Mouse (Mus musculus) myocyte (in vitro differentiated cells): ENCODE measurements around the gene Lrrk1.

Experiments used
- CEBPB ChIP-seq: IDR thresholded peaks from 2 replicates; pipeline ENCODE4 v1.6.1; 2011; ENCODE audit warnings: mild to moderate bottlenecking, moderate library complexity; ENCODE audit not compliant: poor library complexity, insufficient read depth, severe bottlenecking
- E2F4 ChIP-seq: IDR thresholded peaks from one replicate; pipeline ENCODE4 v1.6.1; 2011; ENCODE audit warnings: mild to moderate bottlenecking, control low read depth, moderate library complexity; ENCODE audit not compliant: insufficient read depth
- MAX ChIP-seq: IDR thresholded peaks from one replicate; pipeline ENCODE4 v1.6.1; 2011; ENCODE audit warnings: low read depth, mild to moderate bottlenecking, control low read depth
- MYOD1 ChIP-seq, 3 experiments: IDR thresholded peaks; one replicate each; pipeline ENCODE4 v1.6.1; 2011; ENCODE audit warnings: control low read depth in 2 of 3, low read depth in 2 of 3, mild to moderate bottlenecking in 2 of 3, moderate library complexity in 1 of 3; ENCODE audit not compliant: insufficient read length in 2 of 3, control insufficient read depth in 1 of 3
- POLR2A ChIP-seq: IDR thresholded peaks from one replicate; pipeline ENCODE4 v1.6.1; 2011; ENCODE audit warnings: low read depth, mild to moderate bottlenecking, control low read depth, moderate library complexity; ENCODE audit not compliant: insufficient read length
- POLR2AphosphoS2 ChIP-seq: IDR thresholded peaks from one replicate; pipeline ENCODE4 v1.6.1; 2011; ENCODE audit warnings: low read depth, control low read depth; ENCODE audit not compliant: insufficient read length
- TCF12 ChIP-seq: IDR thresholded peaks from one replicate; pipeline ENCODE4 v1.6.1; 2011; ENCODE audit warnings: mild to moderate bottlenecking, control low read depth; ENCODE audit not compliant: poor library complexity, insufficient read depth, severe bottlenecking
- TCF3 ChIP-seq: IDR thresholded peaks from one replicate; pipeline ENCODE4 v1.6.1; 2011; ENCODE audit warnings: low read depth, control low read depth; ENCODE audit not compliant: insufficient read length
- USF1 ChIP-seq: IDR thresholded peaks from one replicate; pipeline ENCODE4 v1.6.1; 2011; ENCODE audit warnings: low read depth, mild to moderate bottlenecking, control low read depth, moderate library complexity

- TF ChIP-seq POLR2AphosphoS2 (no peak), POLR2A (no peak), TCF12 (no peak), MYOD1 (IDR thresholded peaks at IDR 0.05; ENCODE audit: control insufficient read depth in 1 of 3, insufficient read length in 2 of 3, low read depth in 2 of 3) (no peak), USF1 (no peak), CEBPB (no peak), MAX (no peak), E2F4 (no peak), TCF3 (no peak)
Measured at GRCm38 (mm10) chr7:66247274-66248021, 140.7 kb downstream of the Lrrk1 start.
